Mouse (Mus musculus): ENCODE measurements around the gene Obox8. TPM values are rescaled to one million over a fixed set of nuclear protein-coding genes. Genes with fewer than 3 reads are reported as not detected.

Obox8 gene
- not detected in 2 replicates for polyA plus RNA-seq (2012; rRNA removed)

DNA sequence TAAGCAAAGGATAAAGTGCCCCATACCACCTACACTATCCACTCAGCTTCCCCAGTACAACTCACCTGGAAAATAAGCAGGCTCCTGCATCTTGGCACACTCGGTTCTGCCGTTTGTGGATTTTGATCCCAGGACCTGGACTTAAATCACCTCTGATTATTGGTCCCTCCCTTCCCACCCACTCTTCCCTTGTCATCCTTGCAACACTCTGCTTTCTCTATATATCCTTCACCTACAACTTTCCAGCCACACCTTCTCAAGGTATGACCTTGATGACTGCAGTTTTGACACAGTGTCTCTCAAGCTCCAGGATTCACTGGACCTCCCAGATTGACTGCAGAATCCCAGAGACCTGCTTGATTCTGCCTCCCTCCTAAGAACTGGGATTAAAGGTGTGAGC is at the start of gene Obox8:
Gene Obox8 (minus strand): TSS at position 101 of the 400 bp plus-strand sequence.

Other genes starting within 250 kb of the Obox8 start
- not detected in 2 replicates for gene Sult2a3, start 210.5 kb downstream of the Obox8 start, polyA plus RNA-seq (2012; rRNA removed)
- not detected in 2 replicates for gene Sult2a6, start 78.7 kb downstream of the Obox8 start, polyA plus RNA-seq (2012; rRNA removed)
- not detected in 2 replicates for gene Sult2a8, start 113.2 kb upstream of the Obox8 start, polyA plus RNA-seq (2012; rRNA removed)
- not detected in 2 replicates for gene Sult2a7, start 160.7 kb upstream of the Obox8 start, polyA plus RNA-seq (2012; rRNA removed)
- not detected in 2 replicates for gene Vmn1r90, start 229.9 kb upstream of the Obox8 start, polyA plus RNA-seq (2012; rRNA removed)